Mouse (Mus musculus) left cerebral cortex, adult 9 months (tissue): ENCODE measurements around the gene Gpx3.
A peak's percentile ranks its signal among the peaks of the same experiment; 100 is the strongest.

ENCODE experiments used
- DNase-seq, 2 experiments: peaks; one replicate each; pipeline ENCODE4 v3.0.0; 2022; ENCODE audit warnings: low spot score in 2 of 2

Gpx3 gene

DNA sequence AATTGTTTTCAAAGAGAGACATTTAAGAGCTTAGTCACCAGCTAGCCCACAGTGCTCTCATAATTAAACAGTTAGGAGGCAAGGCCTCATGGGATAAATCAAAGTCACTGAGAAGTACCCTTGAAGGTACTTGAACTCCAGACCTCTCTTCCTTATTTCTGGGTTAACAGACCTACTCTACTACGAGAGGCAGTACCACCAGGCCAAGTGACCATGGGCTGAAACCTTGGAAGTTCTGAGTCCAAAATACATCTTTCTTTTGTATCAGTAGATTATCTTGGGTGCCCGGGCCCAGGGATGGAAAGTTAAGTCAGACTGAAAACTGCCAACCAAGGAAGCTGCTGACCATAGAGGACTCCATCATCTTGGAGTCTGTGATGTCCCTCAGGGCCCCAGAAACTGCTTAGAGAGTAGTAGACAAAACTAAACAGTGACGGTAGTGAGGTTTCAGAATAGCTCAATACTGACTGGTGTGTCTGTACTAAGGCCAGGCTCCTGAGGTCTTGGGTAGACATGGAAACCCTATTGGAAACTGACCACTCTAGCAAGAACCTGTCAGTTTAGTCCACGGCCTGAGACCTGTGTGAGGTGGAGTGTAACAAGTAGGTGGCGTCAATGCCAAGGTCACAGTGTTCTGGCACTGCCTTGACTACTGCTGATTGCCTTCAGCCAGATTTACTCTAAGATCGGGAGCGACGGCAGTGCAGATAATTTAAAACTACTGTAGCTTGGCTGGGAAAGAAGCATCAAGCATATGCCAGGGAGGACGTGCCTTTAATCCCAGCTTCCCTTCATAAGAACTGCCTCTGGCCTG, 10.5 kb downstream of the Gpx3 start:
- no peak for DNase-seq

GRCm38 (mm10) chr11:54913841-54914240, 11.6 kb downstream of the Gpx3 start:
- no peak for DNase-seq

- DNase-seq: no peak
Measured at GRCm38 (mm10) chr11:54917461-54917860, 15.2 kb downstream of the Gpx3 start.

GRCm38 (mm10) chr11:54918273-54918672, 16.0 kb downstream of the Gpx3 start:
- no peak for DNase-seq

GRCm38 (mm10) chr11:54920127-54920972, 18.1 kb downstream of the Gpx3 start:
- DNase-seq: no peak

- no peak for DNase-seq
Measured at GRCm38 (mm10) chr11:54920973-54921580, 18.8 kb downstream of the Gpx3 start.

DNA sequence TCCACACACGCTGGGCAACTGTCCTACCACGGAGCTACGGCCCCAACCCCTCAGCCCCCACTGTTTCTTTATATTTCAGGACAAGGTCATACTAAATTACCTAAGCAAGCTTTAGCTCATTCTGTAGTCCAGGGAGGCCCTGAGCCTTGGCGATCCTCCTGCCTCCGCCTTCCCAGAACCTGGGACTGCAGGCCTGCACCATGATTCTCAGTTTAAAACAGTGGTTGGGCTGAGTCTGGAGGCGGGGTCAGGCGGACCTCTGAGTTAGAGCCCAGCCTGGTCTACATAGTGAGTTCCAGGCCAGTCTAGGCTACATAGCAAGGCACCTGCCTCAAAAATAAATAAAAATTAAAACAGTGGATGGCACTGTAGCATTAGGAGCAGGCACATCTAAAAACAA, 19.5 kb downstream of the Gpx3 start:
- no peak for DNase-seq

GRCm38 (mm10) chr11:54922488-54922887, 20.2 kb downstream of the Gpx3 start:
- DNase-seq: no peak

GRCm38 (mm10) chr11:54924145-54924544, 21.9 kb downstream of the Gpx3 start:
- no peak for DNase-seq

DNA sequence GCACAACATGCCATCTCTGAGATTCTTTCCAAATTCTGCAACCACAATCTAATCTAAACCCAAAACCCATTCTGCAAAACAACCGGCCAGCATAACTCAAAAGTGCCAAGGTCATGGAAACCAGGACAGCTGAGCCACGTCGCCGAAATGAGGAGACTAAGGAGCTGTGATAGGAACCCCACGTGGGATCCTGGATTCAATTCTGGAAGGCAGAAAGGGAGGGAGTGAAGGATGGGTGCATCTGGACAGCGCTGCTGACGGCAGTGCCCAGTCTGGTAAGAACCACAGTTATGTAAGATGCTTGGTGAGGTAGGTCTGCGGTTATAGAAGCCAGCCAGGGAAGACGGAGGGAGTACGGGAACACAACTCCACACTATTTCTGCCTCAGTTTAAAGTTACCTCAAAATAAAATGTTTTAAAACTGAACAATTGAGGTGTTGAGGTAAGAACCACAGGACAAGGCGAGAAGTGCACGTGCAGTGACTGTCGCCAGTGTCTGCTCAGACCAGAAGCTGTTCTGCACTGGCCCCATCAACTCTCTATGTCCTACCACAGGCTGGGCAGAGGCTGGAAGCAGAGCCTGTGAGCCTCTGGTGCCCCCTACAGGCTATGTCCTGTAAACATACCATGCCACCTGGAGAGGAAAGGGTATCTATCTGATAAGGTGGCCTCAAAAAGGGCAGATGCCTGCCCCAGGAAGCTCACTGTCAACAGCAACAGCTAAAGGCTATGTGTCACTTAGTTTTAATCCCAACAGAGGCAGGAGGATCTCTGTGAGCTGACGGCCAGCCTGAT, 25.3 kb downstream of the Gpx3 start:
- DNase-seq: peak in 1 of 2 experiments; percentile 67

DNA sequence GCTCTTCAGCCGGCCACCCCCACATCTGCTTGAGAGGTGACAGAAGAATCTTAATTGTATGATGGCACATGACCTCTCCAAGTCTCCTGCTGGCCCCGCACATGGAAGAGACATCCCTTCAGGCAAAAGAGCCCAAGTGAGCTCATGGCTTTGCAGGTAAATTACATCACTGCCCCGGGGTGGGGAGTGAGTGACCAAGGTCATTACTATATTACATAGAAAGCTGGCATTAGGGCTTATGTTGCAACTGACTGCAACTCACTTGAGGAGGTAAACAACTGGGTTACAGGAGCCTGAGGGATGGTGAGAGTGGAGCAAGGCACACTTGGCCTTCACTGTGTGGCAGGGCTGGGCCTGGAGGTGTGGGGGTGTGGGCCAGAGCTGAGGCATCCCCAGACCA, 26.0 kb downstream of the Gpx3 start:
- DNase-seq: no peak

DNA sequence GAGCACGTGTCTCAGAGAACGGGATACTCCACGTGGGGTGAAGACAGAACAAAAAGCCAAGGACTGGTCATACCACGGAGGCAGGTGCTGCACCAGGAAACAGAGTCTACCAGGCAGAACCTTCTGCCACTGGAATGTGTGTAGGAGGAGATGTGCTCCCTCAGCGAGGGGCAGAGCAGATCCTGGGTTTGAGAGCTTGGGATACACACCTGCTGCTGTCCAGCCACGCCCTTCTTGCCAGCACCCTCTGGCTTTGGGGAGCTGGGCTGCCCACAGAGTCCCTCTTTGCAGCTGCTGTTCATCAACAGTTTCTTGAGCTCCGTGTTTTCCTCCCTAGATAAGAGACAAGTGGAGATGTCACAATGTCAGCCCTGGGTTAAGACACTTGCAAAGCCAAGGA, 26.6 kb downstream of the Gpx3 start:
- no peak for DNase-seq

DNA sequence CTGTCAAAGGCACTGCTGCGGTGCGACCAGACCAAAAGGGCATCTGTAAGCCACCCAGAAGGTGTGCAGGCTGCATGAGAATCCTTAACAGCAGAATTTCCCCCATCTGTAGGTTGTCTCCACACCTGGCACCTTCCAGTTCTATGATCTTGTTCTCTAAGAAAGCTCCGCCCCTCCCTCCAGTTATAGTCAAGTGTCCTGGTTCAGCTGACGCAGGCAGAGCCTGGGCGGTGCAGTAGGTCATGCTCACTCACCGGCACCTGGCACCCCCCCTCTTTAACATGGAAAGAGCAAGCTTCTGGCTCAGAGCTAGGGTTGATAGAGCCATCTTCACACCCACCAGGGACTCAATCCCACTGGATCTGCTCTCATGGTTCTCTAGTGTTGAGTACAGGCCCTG, 27.0 kb downstream of the Gpx3 start:
- DNase-seq: no peak

DNA sequence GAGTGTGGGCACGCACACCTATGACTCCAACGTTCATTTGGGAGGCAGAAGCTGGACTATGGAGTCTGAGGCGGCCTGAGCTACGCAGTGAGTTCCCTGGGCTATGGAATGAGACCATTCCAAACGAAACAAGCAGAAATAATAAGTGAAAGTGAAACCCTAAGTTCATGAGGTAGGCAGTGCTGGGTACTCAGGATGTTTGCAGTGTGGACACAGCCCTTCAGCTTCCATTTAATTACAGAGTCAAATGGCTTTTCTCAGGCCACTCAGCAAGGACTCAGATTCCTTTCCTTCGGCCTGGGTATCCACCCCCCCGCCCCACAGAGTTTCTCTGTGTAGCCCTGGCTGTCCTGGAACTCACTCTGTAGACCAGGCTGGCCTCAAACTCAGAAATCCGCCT, 27.5 kb downstream of the Gpx3 start:
- DNase-seq: no peak

DNA sequence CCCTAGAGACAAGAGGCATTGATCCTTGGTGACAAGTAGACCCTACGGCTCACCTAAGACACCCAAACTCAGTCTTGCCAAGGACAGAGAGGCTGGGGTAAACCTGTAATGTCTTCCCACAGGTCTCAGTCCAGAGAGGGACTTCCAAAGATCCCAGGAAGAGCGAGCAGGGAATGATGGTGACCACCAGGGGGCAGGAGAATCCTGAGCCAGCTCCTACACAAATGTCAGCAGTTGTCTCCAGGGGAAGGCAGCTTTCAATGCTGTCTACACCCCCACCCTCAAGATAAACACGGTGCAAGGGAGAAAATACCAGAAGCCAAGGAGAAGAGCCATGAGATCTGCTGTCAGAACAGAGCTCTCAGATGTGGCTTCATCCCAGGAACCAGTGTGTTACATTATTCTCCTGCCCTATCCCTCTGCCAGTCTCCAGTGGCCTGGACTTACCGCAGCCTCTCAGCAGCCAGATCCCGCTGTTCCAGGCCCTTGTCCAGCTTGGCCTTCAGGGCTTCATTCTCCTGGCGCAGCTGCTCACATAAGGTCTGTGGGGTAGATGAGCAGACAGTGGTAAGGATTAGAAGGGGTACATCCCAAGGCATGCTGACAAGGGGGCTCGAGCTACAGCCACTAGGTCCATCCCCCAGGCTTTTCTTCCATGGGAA, 28.2 kb downstream of the Gpx3 start:
- peak in 1 of 2 experiments; percentile 47 for DNase-seq

GRCm38 (mm10) chr11:54931405-54932093, 29.3 kb downstream of the Gpx3 start:
- peak in 1 of 2 experiments; percentile 48 for DNase-seq

DNA sequence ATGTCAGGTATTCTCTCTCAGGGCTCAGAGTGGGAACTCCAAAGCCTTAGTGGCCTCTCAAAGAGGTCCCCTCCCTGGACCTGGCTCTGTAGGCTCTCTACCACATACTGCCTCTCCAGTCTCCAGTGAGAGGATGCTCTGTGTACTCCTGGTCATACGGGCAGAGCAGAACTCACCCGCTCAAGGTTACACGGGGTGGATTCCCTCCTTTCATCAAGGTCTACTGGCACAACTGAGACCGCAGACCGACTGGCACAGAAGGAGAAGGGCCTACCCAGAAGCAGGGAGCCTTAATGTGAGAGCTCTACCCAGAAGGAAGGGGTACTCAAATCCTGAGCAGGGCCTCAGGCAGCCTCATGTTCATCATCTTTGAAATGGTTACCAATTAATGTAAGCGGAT, 30.3 kb downstream of the Gpx3 start:
- DNase-seq: no peak

DNA sequence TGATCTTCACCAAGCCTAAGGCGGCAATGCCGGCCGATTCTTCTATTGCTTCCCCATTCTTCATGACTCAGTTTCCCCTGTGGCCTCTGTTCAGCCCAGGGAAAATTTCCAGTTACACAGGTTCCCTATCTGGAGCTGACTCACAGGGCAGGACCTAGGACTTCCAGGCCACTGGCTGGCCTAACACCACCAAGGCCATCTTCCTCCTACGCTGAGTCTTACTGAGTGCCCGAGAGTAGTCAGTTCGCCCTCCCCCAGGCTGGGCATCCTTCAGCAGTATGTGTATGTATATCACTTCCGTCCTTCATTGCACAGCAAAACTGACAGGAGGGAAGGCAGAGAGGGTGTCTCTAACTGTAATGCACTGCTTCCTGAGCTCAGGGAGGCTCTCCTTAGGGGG, 31.9 kb downstream of the Gpx3 start:
- no peak for DNase-seq

DNA sequence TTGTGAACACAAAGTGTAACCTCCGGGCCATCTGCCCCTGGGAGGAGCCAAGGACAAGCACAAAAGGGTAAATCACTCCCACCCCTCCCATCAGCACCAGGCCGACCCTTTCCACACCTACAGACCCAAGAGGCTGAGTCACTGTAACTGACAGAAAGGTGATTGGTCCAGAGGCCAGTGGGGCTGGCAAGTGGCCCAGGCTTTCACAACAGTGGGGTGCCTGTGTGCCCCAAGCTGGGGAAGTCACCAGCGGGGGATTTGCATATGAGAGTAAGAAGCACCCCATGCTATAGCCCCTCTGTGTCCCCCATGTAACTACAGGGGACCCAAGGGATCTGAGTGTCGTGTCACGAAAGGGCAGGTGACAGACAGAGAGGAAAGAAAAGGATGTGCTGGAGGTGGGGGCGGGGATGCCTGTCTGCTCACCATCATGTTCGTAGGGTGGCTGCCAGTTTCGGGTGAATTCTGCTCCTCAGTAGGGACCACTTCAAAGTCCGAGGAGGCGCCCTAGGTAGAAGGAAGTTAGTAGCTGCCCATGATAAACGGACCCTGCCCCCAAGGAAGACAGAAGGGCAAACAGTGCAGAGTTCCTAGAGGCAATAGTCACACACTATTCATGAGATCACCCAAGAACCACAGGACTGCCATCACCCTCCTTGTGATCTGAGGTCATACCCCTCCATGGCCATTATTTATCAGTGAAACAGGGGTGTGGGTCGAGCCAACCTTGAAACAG, 34.0 kb downstream of the Gpx3 start:
- DNase-seq: no peak

DNA sequence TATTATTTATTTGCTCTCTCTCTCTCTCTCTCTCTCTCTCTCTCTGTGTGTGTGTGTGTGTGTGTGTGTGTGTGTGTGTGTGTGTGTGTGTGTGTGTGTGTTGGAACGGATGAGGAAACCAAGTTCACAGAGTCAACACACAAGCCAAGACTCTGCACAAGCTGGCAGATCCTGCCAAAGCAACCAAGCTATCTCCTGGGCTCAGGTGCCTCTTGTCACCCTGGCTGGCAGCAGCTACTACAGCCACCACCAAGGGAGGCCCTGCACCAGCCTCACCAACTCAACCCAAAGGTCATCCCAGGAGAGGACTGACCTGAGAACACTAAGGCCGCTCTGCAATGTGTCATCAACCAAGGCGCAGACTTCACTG, 34.5 kb downstream of the Gpx3 start:
- DNase-seq: no peak
